Mouse (Mus musculus) liver, embryonic 12.5 days (tissue): ENCODE data around the gene Vps4a. TPM values are rescaled to one million over a fixed set of nuclear protein-coding genes. Genes with fewer than 3 reads are reported as not detected.

Experiments used
- ATAC-seq: fragments of 200-750 bp; cut with Nextera tagmentation; 2 replicates; pipeline ENCODE4 v1.8.0; 2017; ENCODE audit warnings: moderate number of reproducible peaks, mild to moderate bottlenecking, moderate library complexity
- H3K27ac ChIP-seq: fragments of 300-500 bp; sonication (generic); 2 replicates; pipeline ENCODE4 v1.5.1; 2016; ENCODE audit warnings: mild to moderate bottlenecking
- H3K27me3 ChIP-seq: fragments of 300-500 bp; sonication (generic); replicated peaks from 2 replicates; pipeline ENCODE4 v1.6.1; 2016; ENCODE audit warnings: mild to moderate bottlenecking, moderate library complexity
- H3K36me3 ChIP-seq: fragments of 300-500 bp; sonication (generic); 2 replicates; pipeline ENCODE4 v1.6.1; 2016; ENCODE audit warnings: mild to moderate bottlenecking, moderate library complexity
- H3K4me1 ChIP-seq: fragments of 300-500 bp; sonication (generic); 2 replicates; pipeline ENCODE4 v1.6.1; 2016
- H3K4me2 ChIP-seq: fragments of 300-500 bp; sonication (generic); 2 replicates; pipeline ENCODE4 v1.6.1; 2016; ENCODE audit warnings: mild to moderate bottlenecking, moderate library complexity
- H3K4me3 ChIP-seq: fragments of 300-500 bp; sonication (generic); 2 replicates; pipeline ENCODE4 v1.5.1; 2016; ENCODE audit warnings: mild to moderate bottlenecking, moderate library complexity
- H3K9ac ChIP-seq: fragments of 300-500 bp; sonication (generic); 2 replicates; pipeline ENCODE4 v1.6.1; 2016; ENCODE audit warnings: mild to moderate bottlenecking, moderate library complexity
- H3K9me3 ChIP-seq: fragments of 300-500 bp; sonication (generic); replicated peaks from 2 replicates; pipeline ENCODE4 v1.6.1; 2016; ENCODE audit warnings: mild to moderate bottlenecking, moderate library complexity
- WGBS: fragments of 180-500 bp; shearing (Covaris S2); methylation state at CpG from one replicate; pipeline ENCODE4 v1.1.7; 2016; ENCODE audit not compliant: insufficient replicate concordance; 5-methylcytosine and 5-hydroxymethylcytosine counted together
- polyA plus RNA-seq: library from polyadenylated mRNA; unstranded; fragments of >200 nt; fragmentation: Nextera tagmentation; extraction: Ambion mirVana; gene quantifications from 2 replicates; pipeline ENCODE4 v1.2.1, GENCODE M21; 2016

The Vps4a gene
- polyA plus RNA-seq, 1 experiment from 2014 or later = 32.8 TPM

DNA sequence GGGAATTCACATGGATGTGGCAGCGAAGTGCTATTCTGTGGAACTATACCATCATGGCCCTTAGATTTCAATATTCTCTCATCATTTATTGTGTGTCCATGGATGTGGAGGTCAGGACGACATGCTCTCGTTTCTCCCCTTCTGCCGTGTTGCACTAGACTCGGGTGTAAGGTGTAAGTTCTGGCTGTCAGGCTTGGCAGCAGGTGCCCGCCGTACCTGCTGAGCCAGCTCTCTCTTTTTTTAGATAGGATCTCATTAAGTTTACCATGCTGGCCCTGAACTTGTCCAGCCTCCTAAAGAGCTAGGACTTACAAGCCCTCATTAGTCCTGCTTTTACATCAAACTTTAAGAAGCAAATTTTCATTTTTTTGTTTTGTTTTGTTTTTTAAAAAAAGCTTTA is 59.5 kb downstream of the Vps4a start:
- Histone ChIP-seq H3K27ac (no peak overlapping the region), H3K4me2 (no peak overlapping the region), H3K9ac (no peak overlapping the region), H3K9me3 (no peaks in the 10 kb centered on the region), H3K4me3 (no peak overlapping the region), H3K4me1 (peaks cover 28% of the 10 kb centered on the region), H3K36me3 (peaks cover 89% of the 10 kb centered on the region), H3K27me3 (no peaks in the 10 kb centered on the region)
- ATAC-seq = no peak
- 88% methylated on average over 7 of the region's 7 CpGs for WGBS

Other genes with a start within 250 kb of the Vps4a start
- gene Has3, start 161.0 kb upstream of the Vps4a start, polyA plus RNA-seq = 0.04 TPM in 2 replicates
- 69.5 and 73.2 TPM in 2 replicates for gene Utp4, start 137.6 kb upstream of the Vps4a start, polyA plus RNA-seq
- gene Sntb2, start 95.5 kb upstream of the Vps4a start, polyA plus RNA-seq = 3.5 and 4.1 TPM in 2 replicates
- 30.1 and 35.4 TPM in 2 replicates for gene Pdf, start 17.4 kb downstream of the Vps4a start, polyA plus RNA-seq
- gene Cog8, start 25.5 kb downstream of the Vps4a start, polyA plus RNA-seq = 31.2 and 32.2 TPM in 2 replicates
- gene Nip7, start 25.7 kb downstream of the Vps4a start, polyA plus RNA-seq = 83.4 and 83.8 TPM in 2 replicates
- 5.6 and 5.7 TPM in 2 replicates for gene Tmed6, start 34.4 kb downstream of the Vps4a start, polyA plus RNA-seq
- gene Terf2, start 65.3 kb downstream of the Vps4a start, polyA plus RNA-seq = 9.2 and 11.5 TPM in 2 replicates
- 51.8 and 52.5 TPM in 2 replicates for gene Cyb5b, start 119.4 kb downstream of the Vps4a start, polyA plus RNA-seq